Mouse (Mus musculus) small intestine, adult 2 months (tissue): Measurements from ENCODE around the gene Nek2. TPM values are rescaled to one million over a fixed set of nuclear protein-coding genes. Genes with fewer than 3 reads are reported as not detected.

Experiments used
- H3K27ac ChIP-seq: fragments of 200-500 bp; 2 replicates; pipeline ENCODE4 v1.5.1; 2012; ENCODE audit warnings: low read depth, low read length, control low read depth, inconsistent platforms; ENCODE audit not compliant: insufficient read depth
- H3K27me3 ChIP-seq: fragments of 200-500 bp; 2 replicates; pipeline ENCODE4 v1.6.1; 2012; ENCODE audit warnings: mild to moderate bottlenecking, moderate library complexity, low read length, inconsistent platforms; ENCODE audit not compliant: control insufficient read depth, insufficient read depth
- H3K36me3 ChIP-seq: fragments of 200-500 bp; 2 replicates; pipeline ENCODE4 v1.6.1; 2012; ENCODE audit warnings: mild to moderate bottlenecking, low read length, control low read depth, inconsistent platforms; ENCODE audit not compliant: control insufficient read depth, insufficient read depth
- H3K4me1 ChIP-seq: fragments of 200-500 bp; 2 replicates; pipeline ENCODE4 v1.6.1; 2012; ENCODE audit warnings: low read length, inconsistent platforms, mixed read lengths; ENCODE audit not compliant: control insufficient read depth, insufficient read depth, insufficient read length
- H3K4me3 ChIP-seq: fragments of 200-500 bp; 2 replicates; pipeline ENCODE4 v1.5.1; 2012; ENCODE audit warnings: low read depth, mild to moderate bottlenecking, control low read depth, inconsistent platforms, low read length, moderate library complexity
- CTCF ChIP-seq: fragments of 200-500 bp; IDR thresholded peaks from 2 replicates; pipeline ENCODE4 v1.5.1; 2012; ENCODE audit warnings: low read depth, mild to moderate bottlenecking, control low read depth, inconsistent platforms, low read length, moderate library complexity, mixed read lengths; ENCODE audit not compliant: insufficient replicate concordance, insufficient read length; ENCODE audit errors: extremely low read depth
- POLR2A ChIP-seq: fragments of 200-500 bp; IDR thresholded peaks from 2 replicates; pipeline ENCODE4 v1.6.1; 2012; ENCODE audit warnings: low read depth, mild to moderate bottlenecking, control low read depth, inconsistent platforms, low read length, moderate library complexity
- WGBS: fragments of 180-500 bp; shearing (Covaris S2); methylation state at CpG from one replicate; pipeline ENCODE4 v1.1.7; 2018; 5-methylcytosine and 5-hydroxymethylcytosine counted together
- polyA plus RNA-seq: library from polyadenylated mRNA; depleted of rRNA; stranded (reverse); fragments of >200 nt; gene quantifications from 2 replicates; pipeline ENCODE4 v1.2.3, GENCODE M21; 2012

The Nek2 gene
- polyA plus RNA-seq, 1 experiment = 5.5 TPM

- Histone ChIP-seq H3K36me3 (no peaks in the 10 kb centered on the region), H3K4me1 (no peaks in the 10 kb centered on the region), H3K27ac (no peak overlapping the region), H3K27me3 (no peaks in the 10 kb centered on the region), H3K4me3 (no peak overlapping the region)
- 81% methylated on average over 5 of the region's 5 CpGs for WGBS
- TF ChIP-seq CTCF = no peak
- TF ChIP-seq POLR2A = no peak
Measured at GRCm38 (mm10) chr1:191814935-191815334, 6.3 kb upstream of the Nek2 start.

GRCm38 (mm10) chr1:191816596-191816995 lies 4.6 kb upstream of the Nek2 start:
- peaks cover 3% of the 10 kb centered on the region for H3K4me1 ChIP-seq
- 83% methylated on average over 3 of the region's 3 CpGs for WGBS
- no peak overlapping the region for H3K27ac ChIP-seq
- H3K27me3 ChIP-seq = no peaks in the 10 kb centered on the region
- TF ChIP-seq CTCF = no peak
- no peak for TF ChIP-seq POLR2A
- H3K36me3 ChIP-seq = no peaks in the 10 kb centered on the region
- no peak overlapping the region for H3K4me3 ChIP-seq

- WGBS = 35% methylated on average over 19 of the region's 19 CpGs
- Histone ChIP-seq H3K4me3 (no peak overlapping the region), H3K27ac (no peak overlapping the region)
Measured at GRCm38 (mm10) chr1:191817418-191818144, 3.7 kb upstream of the Nek2 start.

GRCm38 (mm10) chr1:191818145-191818631 lies 3.1 kb upstream of the Nek2 start:
- Histone ChIP-seq H3K27ac (no peak overlapping the region), H3K27me3 (no peaks in the 10 kb centered on the region), H3K36me3 (no peaks in the 10 kb centered on the region), H3K4me1 (peaks cover 4% of the 10 kb centered on the region), H3K4me3 (no peak overlapping the region)
- TF ChIP-seq POLR2A (no peak), CTCF (no peak)
- 47% methylated on average over 6 of the region's 6 CpGs for WGBS

More at GRCm38 (mm10) chr1:191817418-191818144, 3.7 kb upstream of the Nek2 start:
- no peaks in the 10 kb centered on the region for H3K27me3 ChIP-seq
- H3K4me1 ChIP-seq = peaks cover 4% of the 10 kb centered on the region
- TF ChIP-seq CTCF = peak; percentile 97
- TF ChIP-seq POLR2A = no peak
- H3K36me3 ChIP-seq = no peaks in the 10 kb centered on the region

GRCm38 (mm10) chr1:191819026-191819425 lies 2.2 kb upstream of the Nek2 start:
- Histone ChIP-seq H3K27ac (peak overlapping the region; percentile 28; the same call in 1 of the 2 replicates), H3K4me3 (no peak overlapping the region), H3K4me1 (peaks cover 4% of the 10 kb centered on the region), H3K27me3 (no peaks in the 10 kb centered on the region), H3K36me3 (no peaks in the 10 kb centered on the region)
- TF ChIP-seq POLR2A = no peak
- TF ChIP-seq CTCF = no peak

GRCm38 (mm10) chr1:191820951-191821325 lies 306 bp upstream of the Nek2 start:
- no peaks in the 10 kb centered on the region for H3K36me3 ChIP-seq
- H3K4me1 ChIP-seq = peaks cover 4% of the 10 kb centered on the region
- WGBS = 4% methylated on average over 15 of the region's 15 CpGs
- no peaks in the 10 kb centered on the region for H3K27me3 ChIP-seq
- TF ChIP-seq POLR2A (no peak), CTCF (no peak)
- no peak overlapping the region for H3K27ac ChIP-seq
- peak overlapping the region; percentile 73 for H3K4me3 ChIP-seq

GRCm38 (mm10) chr1:191829124-191829523 lies 7.9 kb downstream of the Nek2 start:
- Histone ChIP-seq H3K4me1 (no peaks in the 10 kb centered on the region), H3K27ac (no peak overlapping the region), H3K27me3 (no peaks in the 10 kb centered on the region), H3K36me3 (peaks cover 12% of the 10 kb centered on the region), H3K4me3 (no peak overlapping the region)
- TF ChIP-seq CTCF (no peak), POLR2A (no peak)
- WGBS = 60% methylated on average over 3 of the region's 3 CpGs

- Histone ChIP-seq H3K36me3 (peaks cover 8% of the 10 kb centered on the region), H3K4me1 (peaks cover 18% of the 10 kb centered on the region), H3K27ac (no peak overlapping the region), H3K27me3 (no peaks in the 10 kb centered on the region), H3K4me3 (no peak overlapping the region)
- TF ChIP-seq CTCF = no peak
- no peak for TF ChIP-seq POLR2A
- WGBS = 95% methylated on average over 6 of the region's 6 CpGs
Measured at GRCm38 (mm10) chr1:191833396-191833795, 12.2 kb downstream of the Nek2 start.
